Mouse (Mus musculus): ENCODE measurements around the gene Gmds. TPM values are rescaled to one million over a fixed set of nuclear protein-coding genes. Genes with fewer than 3 reads are reported as not detected.

Gmds gene
- total RNA-seq, 2 experiments from 2014 or later = 5.2 to 6.6 TPM

DNA sequence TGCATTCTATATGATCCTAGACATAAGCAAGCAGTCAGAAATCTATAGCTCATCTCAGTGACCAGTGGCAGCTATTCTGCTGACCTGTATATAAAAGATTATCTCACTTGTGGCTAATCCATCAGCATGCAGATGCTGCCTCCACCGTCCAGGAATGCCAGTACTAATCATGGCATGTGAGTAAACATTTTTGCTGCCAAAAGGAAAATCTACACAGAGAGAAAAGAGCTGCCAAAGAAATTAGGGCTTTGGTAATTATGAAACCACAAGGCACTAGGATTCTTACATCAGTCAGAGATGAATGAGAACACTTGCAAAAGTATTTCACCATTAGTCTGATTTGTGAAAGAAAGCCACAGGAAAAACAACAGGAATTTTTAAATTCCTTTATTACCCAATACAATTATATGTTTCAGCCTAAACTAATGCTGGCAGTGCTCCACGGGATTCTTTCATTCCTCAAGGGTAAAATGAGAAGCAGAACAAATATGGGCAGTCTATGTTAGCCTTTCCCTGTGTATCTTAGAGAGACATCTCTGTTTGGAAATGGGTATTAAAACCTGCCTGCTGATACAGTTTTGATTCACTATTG lies 71.3 kb downstream of the Gmds start:
- DNase-seq = no peak

DNA sequence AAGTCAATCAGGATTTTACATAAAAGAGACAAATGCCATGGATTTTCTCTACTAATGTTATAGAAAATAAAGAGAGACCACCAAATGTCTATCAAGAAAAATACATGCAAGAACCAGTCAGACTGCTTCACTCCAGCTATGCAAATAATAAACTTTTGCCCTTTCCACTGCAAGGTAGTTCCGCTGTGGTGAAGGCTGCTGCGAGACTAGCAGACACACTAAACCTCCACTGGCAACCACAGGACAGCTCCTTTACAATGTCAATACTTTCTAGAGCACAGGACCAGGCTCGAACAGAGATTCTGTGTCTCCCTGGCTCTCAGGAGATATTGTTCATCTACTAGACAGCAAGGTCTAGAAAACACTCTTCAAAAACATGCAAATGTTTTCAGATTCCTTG lies 71.8 kb downstream of the Gmds start:
- no peak for DNase-seq

DNA sequence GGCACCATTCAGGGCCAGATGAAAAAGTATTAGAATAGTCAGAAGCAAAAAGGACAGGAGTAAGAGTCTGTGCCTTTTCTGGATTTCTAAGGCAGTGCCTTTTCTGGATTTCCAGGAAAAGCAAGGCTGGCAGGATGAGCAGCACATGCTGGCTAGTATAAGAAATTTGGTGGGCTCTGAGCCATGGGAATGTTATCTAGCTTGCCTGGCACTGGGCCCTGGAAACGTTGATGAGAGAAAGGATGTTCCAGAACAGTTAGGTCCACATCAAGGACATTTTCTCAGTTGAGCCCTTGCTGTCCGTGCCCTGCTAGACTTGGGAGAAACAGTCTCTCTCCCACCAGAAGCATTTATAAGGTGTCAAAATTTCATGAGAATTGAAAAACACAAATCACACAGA lies 82.4 kb downstream of the Gmds start:
- peak; percentile 24 for DNase-seq

DNA sequence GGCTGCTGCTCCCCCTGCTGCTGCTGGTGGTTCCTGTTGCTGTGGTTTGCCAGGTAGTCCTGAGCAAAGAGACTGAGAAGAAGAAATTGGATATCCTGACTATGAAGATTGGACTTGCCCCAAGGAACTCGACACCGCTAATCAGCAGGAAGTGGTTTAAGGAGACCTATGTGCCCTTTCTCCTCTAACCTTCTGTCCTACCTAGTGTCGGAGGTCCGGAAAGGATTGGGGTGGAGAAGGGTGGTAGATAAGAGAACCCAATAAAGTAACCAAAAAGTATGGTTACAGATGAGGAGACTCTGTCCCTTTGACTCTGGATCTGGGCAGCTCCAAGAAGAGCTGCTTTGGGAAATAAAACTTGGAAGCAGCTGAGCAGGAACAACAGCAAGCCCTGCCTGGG lies 86.3 kb downstream of the Gmds start:
- DNase-seq = no peak

DNA sequence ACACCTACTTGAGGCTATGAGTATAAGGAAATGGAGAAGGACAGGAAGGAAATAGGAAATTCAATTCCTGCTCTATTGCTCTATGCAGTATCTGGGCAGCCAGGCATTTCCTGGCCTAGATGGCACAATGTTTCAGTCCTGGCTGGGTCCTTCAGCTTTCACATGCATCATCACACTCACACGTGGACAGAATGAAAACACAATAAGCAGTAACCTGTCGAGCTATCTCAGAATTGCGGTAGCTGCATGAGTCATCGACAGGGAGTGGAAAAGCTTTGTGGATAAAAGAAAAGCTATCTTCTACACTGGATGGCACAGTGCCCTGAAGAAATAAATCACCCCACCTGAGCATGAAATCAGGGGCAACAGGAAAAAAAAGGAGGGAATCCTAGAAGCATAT lies 96.3 kb downstream of the Gmds start:
- no peak for DNase-seq

DNA sequence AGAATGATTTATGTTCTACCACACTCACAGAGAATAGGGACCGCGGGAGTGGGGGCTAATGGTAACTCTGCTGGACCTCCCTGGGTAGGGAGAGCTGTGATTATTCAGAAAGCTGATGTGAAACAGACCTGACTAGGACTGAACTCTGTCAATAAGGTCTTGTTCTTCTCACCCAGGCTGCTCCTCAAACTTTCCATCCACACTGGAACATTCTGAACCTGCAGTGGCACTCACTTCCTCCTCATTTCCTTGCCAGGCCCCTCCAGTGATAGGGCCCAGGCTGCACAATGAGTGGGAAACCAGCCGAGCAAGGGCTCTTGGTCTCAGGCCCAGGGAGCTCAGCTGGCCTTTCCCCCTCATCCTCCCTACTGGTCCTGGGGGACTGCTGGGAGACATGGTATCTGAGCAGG lies 102.3 kb downstream of the Gmds start:
- DNase-seq = no peak

DNA sequence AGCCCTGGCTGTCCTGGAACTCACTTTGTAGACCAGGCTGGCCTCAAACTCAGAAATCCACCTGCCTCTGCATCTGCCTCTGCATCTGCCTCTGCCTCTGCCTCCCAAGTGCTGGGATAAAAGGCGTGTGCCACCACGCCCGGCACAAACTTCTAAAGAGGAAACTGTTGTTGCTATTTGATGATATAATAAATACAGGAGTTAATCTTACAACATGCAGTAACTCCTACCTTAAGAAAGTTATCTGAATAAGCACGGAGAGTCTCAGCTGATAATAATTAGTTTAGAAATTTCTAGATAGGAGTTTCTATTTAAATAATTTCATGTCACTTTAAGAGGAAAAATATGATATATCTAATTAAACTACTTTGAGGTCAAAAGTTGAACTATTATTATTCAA lies 103.5 kb downstream of the Gmds start:
- no peak for DNase-seq

DNA sequence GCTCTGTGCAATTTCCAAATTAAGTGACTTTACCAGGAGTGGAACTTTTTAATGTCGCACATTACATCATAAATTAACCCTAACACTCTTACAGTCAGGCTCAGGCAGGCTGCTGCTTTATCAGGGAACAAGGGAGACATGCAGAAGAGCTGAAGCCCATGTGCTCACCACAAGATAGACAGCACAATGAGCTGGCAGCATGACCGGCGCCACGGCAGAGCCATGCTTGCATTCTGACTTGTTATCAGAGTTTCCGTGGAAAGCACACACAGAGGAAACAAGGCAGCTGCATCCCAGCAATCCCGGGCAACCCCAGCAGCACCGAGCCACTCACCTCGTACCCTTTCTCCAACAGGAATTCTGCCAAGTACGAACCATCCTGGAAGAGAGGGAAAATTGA lies 104.5 kb downstream of the Gmds start:
- DNase-seq = no peak

DNA sequence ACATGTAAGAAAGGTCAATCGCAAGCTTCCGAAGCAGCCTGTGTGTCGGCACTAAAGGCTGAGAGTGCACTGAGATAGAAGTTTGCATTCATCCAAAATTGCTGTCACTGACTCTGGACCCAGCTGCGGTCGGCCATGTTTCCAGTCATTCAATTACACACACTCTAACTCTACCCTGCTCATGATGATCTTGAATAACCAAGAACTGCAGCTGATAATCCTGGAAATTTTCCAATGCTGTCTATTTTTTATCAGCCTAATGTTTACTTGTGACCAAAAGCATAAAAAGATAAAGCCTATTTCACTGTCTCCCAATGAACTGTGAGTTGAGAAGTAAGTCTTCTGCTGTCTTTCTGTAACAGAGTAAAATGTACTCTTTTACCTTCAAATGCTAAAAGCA lies 106.1 kb downstream of the Gmds start:
- no peak for DNase-seq

DNA sequence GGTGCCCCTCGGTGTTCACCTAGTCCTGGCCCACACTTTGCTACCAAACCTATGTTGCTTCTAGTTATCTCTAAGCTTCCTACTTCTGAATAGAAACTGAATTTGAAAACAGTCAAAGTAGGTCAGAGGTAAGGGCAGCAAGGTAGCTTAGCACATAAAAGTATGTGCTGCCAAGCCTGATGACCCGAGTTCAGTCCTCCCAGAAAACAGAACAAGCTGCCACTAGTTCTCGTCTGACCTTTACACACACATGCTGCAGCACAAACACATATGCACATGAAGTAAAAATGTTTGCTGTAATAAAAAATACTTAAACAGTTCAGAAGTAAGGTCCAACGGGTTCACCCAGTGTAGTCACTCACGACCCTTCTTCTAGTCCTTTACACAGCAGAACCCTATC lies 106.6 kb downstream of the Gmds start:
- no peak for DNase-seq

DNA sequence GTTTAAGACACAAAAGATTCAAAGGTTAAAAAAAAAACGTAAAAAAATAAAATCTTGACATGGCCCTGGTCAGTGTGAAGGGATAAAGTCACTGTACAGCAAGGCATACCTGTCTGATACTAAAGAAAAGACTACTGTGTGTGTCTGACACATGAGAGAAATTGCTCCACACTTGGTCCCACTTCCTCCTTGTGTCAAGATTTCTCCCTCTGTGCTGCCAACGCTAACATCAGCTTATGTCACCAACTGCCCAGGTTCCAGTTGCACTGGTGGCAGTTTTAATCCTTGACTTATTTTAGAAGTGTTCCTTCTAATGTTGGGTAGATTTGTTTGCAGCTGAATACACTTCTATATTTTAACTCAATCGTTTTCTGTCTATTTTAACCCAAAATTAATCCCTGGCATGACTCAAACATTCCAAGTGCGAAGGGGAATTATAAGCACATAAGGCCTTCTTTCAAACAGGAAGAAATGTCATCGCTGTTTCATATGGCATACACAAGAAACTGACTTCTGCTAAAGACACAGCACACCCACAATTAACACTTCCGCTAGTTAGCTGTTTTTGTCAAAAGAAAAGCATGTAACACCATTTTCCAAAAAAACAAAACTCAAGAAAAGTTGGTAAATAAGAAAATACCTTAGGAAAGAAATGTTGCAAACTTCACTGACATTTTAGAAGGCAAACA lies 110.5 kb downstream of the Gmds start:
- DNase-seq = no peak

DNA sequence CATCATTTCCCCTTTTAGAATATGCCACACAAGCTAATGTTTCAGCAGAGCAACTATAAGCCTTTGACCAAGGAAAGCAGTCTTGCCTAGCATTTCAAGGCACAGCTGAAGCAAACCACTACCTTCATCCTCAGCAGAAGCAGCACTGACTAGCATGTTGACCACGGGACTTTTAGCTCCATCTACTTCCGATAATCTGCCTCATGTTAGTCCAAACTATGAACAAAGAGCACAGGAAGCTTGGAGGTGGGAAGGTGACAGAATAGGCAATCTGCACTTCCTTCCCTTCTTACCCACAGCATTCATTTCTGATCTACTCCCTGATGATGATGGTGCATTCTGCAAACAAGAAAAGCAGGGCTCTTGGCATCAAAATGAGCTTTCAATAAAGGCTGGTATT lies 120.9 kb downstream of the Gmds start:
- DNase-seq = no peak

DNA sequence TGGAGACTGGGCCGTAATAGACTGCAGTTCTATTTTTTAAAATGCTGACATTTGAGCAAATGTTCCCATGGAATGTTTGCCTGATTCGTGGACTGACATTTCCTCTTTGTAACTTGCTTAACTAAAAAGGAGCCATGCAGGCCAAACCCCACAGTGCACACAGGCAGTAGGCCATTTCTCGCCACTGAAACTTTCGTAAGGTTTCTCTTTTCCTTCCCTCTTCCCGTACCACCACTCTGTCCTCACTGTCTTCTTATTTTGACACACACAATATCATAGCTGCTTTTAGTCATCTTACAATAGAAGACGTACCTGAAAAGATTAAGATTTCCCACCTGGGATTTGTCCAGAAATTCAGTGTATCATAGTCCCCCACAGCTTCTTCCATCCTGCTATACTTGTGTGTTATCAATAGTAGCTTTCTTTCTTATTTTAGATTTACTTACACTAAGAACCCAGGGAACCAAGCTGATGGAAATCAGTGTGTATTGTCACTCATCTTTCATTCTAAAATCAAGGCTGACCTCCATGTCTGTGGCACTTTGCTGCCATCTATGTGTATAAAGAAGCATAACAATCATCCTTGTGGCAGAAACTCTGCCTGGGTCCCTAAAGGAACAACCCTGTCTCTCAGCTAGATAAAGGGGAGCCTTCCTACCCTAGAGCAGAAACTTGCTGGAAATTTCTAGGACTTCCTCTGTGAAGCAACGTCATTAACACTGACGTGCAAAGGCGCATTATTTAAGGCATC lies 124.7 kb downstream of the Gmds start:
- no peak for DNase-seq

DNA sequence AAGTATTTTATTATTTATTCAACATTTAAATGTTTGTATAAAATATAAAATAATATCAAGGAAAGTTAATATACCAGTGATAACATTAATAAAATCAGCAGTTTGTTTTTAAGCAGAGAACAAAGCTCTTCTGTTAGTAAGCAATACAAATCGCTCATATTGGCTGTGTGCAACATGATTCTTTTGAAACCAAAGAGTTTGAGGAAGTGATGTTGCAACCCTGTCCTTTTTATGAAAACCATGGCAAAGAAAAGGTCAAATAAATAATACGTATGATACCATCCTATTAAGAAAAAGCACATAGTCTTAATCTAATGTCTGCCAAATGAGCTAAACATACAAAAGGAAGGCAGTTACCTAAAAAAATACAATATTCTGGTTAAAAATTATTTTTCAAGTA lies 126.4 kb downstream of the Gmds start:
- DNase-seq = no peak

DNA sequence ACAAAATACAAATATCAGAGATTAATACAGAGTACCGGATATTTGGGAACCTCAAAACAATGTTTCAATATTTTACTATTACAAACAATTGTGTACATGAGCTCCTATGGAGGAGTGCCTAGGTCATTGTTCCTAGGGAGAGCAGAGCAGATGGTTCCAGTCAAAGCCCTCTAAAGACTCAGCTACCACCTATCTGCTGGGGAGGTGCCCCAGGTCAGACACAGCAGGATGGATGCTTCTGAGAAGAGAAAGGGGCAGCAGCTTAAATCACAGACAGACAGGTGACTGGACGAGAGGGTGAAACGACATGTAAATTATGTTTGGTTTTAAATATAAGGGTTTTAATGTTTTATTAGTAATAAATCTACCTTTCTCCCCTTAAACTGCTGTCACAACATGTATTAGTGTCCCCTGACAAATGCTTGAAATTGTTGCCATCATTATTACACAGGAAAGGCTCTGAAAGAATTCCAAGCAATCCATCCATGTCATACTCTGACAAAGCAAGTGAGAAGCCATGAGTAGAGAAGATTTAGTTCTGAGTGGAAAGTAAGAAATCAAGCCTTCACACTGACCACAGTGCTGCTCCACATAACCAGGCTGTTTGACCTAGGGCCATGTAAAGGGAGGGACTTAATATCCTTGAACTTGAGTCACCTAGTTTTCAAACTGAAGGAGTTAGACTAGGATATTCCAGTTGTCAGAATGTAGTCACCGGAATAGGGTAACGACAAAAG lies 131.2 kb downstream of the Gmds start:
- no peak for DNase-seq

DNA sequence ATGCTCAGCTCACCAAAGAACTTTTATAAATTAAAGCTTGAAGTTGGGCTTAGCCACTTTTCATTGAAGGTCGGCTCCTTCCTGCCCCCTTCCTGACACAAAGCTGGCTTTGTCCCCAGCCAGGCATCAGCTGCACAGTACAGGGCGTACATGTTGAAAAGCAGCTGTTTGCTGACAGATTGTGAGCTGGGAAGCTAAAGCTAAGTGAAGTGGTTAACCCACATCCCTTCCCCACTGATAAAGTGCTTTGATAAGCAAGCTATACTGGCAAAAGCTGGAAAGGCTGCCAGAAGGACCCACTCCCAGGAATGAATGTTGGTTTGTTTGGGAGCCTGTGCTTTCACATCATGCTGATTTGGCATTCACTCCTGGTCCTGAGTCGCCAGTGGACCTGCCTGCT lies 158.6 kb downstream of the Gmds start:
- no peak for DNase-seq

DNA sequence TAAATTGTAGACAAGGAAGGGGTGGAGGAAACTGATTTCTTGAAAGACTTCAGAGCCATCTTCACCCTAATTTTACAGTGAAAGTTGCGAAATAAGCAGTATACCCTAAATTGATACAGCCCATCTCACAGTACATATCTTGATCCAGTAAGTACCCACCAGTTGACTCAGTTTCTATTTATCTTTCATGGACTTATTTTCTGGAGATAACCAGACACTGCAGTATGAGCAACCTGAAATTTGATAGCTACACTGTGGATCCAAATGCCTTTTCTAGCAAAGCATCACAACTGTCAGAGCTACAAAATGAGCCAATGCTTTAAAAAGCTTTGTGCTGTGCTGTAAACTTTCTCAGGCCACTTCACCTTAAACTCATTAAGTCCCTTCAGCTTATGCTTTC lies 159.9 kb downstream of the Gmds start:
- DNase-seq = no peak

DNA sequence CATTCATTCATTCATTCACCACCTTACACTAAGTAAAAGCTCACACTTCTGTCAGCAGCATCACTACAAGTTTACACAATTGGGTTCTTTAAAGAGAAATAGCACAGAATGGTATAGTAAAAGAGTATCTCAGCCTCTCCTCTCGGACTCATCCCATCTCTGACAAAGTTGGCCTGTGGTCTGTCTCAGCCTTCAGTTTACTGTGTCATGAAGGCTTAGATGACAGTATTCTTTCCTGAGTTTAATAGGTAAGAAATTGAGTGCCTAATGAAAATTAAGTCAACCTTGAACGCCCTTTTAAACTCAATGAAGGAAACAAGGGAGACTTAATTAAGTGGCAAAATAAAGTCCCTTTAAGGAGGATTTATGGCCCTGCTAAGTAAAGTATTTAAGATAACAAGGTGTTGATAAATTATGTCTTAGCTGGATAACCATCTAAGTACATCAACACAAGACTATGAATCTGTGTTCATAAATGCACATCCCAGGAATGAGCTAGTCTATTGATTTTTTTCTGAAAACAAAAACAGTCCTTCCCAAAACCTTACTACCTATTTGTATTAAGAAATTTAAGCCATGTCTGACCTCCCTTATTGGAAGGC lies 160.6 kb downstream of the Gmds start:
- no peak for DNase-seq

DNA sequence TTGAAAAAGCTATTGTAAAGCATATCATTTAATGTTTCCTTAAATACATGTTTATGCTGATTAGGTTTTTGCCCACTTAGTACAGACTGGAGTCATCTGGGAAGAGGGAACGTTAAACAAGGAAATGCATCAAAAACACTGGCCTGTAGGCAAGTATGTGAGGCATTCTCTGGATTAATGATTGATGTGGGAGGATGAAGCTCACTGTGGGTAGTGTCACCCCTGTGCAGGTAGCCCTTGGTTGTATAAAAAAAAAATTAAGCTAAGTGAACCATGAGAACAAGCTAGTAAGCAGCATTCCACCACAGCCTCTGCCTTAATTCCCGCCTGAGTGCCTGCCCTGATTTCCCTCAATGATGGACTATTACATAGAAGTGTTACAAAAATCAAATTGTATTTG lies 163.5 kb downstream of the Gmds start:
- no peak for DNase-seq

DNA sequence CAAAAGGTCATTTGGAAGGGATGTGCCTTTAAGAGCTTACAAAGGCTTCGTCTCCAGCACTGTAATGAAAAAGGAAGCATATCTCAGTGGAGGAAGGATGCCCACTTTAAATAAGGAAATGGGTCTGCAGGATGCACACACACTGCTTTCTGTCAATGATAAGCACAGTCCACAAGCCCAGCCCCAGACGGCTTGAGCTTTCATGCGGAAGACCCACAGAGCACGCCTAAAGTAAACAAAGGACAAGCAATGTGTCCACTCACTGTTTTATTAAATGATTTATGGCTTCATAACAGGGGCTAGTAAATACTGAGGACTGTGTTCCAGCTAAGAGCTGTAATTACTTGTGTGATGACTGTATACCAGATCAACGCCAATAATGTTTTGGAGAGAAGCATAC lies 169.4 kb downstream of the Gmds start:
- no peak for DNase-seq

DNA sequence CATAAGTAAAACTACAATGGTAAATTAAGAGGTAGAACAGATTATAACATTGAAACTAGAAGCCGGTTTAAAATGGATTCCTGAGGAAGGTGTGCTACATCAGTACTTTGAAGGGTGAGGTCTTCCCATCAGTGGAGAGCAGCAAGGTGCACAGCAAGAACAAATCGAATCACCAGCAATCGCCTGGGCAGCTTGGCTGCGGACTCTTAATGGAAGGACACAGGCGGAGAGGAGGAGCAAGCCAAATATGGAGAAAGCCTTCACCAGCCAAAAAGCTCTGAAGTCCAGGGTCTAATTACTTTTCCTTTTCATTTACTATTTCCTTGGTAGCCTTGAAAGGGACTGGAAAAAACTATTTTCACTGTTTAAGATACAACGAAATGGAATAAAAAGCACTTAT lies 170.7 kb downstream of the Gmds start:
- no peak for DNase-seq

DNA sequence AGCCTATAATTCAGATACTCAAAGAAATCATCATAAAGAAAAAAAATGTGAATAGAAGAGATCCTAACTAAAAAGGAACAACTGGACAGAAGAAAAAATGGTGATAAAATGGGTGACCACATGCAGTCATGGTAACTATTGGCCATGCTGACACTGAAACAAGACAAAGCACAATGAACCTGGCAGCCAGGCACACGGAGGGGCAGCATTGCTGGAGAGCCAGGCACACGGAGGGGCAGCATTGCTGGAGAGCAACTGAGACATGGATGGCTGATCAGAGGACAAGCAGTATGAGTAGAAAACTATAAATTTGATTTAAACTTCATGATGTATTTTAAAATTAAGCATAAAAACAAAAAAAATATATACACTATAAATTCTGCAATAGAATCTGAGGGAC lies 173.0 kb downstream of the Gmds start:
- no peak for DNase-seq

DNA sequence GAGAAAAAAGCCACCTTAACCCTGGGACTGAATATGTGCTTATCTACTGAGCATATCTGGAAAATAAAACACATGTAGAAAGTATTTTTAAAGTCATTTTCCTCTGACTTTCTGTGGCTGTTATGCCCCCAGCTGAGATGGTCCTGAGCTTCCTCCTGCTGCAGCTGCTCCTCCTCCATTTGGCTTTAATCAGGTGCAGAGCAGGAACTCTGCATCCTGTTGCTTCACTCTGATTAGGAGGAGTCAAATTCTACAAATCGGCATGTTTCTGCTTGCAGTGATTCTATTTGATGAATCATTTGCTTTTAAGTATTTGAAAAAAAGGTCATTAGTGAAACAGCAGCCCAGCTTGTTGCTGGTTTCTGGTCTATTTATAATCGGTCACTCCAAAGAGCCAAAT lies 177.0 kb downstream of the Gmds start:
- DNase-seq = no peak

All from gastrocnemius, postnatal 10 days (tissue).